In genomic region chr11:108268421-108269322, GRCm38 (mm10) we compare ENCODE assay signal across 9 mouse cellular contexts.
DNase-seq lines count a peak whose midpoint lies in the region; ATAC-seq and TF ChIP-seq lines count a peak whose summit lies in the region.
"Had no signal": no experiment of that assay in that cellular context is flagged by ENCODE, and none has a peak within 500 bp of the region (broad histone marks: within the 10 kb centered on the region; RNA-seq: fewer than 3 reads in every experiment).

No protein-coding gene starts in this region.

- H3K4me2 ChIP-seq in forebrain, embryonic 11.5 days (ENCODE audit: low read depth, low read length, severe bottlenecking), result no peak overlapping the region
- H3K4me2 ChIP-seq in forebrain, postnatal 0 days (ENCODE audit: low read depth), result no peak overlapping the region
- no peak overlapping the region for H3K4me2 ChIP-seq in midbrain, embryonic 11.5 days
- no peak overlapping the region for H3K4me2 ChIP-seq in limb, embryonic 12.5 days

- TF ChIP-seq CTCF in forebrain, postnatal 0 days (IDR thresholded peaks at IDR 0.05; ENCODE audit: low read depth), result no peak

- no peaks in the 10 kb centered on the region for H3K36me3 ChIP-seq in forebrain, embryonic 11.5 days (ENCODE audit: control insufficient read depth, insufficient read depth, low read length)
- no peaks in the 10 kb centered on the region for H3K36me3 ChIP-seq in forebrain, postnatal 0 days (ENCODE audit: insufficient read depth)
- H3K36me3 ChIP-seq in midbrain, embryonic 10.5 days, result no peaks in the 10 kb centered on the region
- no peaks in the 10 kb centered on the region for H3K36me3 ChIP-seq in midbrain, embryonic 11.5 days (ENCODE audit: control insufficient read depth, insufficient read depth, low read length)
- H3K36me3 ChIP-seq in limb, embryonic 12.5 days, result no peaks in the 10 kb centered on the region
- no peaks in the 10 kb centered on the region for H3K36me3 ChIP-seq in splenic B cell, adult 2 months (ENCODE audit: control insufficient read depth, insufficient read depth, low read length, poor library complexity, severe bottlenecking)

- ATAC-seq in forebrain, embryonic 11.5 days (replicated peaks; ENCODE audit: low FRiP score), result peak; percentile 78
- no peak for ATAC-seq in forebrain, postnatal 0 days
- ATAC-seq in midbrain, embryonic 11.5 days (ENCODE audit: low FRiP score), result no peak
- no peak for ATAC-seq in limb, embryonic 12.5 days (ENCODE audit: insufficient number of reproducible peaks, insufficient read depth, low FRiP score, low TSS enrichment, low read depth)
- ATAC-seq in activated CD4-positive, CD25-positive, alpha-beta regulatory T cell, adult 4 months, result no peak
- ATAC-seq: inflammation-experienced regulatory T-cells, adult 6 months had no signal

- peaks cover 8% of the 10 kb centered on the region; the same call in 1 of the 2 replicates for H3K4me1 ChIP-seq in forebrain, embryonic 11.5 days (replicated peaks; ENCODE audit: control insufficient read depth, insufficient read depth, low read length)
- H3K4me1 ChIP-seq in forebrain, postnatal 0 days (ENCODE audit: insufficient read depth), result peaks cover 17% of the 10 kb centered on the region; the same call in 1 of the 2 replicates
- peaks cover 35% of the 10 kb centered on the region for H3K4me1 ChIP-seq in midbrain, embryonic 10.5 days
- peaks cover 10% of the 10 kb centered on the region for H3K4me1 ChIP-seq in midbrain, embryonic 11.5 days (ENCODE audit: control insufficient read depth, insufficient read depth, low read length)
- peaks cover 41% of the 10 kb centered on the region for H3K4me1 ChIP-seq in limb, embryonic 12.5 days (replicated peaks)

- no peak overlapping the region for H3K4me3 ChIP-seq in forebrain, embryonic 11.5 days (ENCODE audit: low read depth, low read length)
- no peak overlapping the region for H3K4me3 ChIP-seq in forebrain, postnatal 0 days (ENCODE audit: low read depth, low read length)
- H3K4me3 ChIP-seq in midbrain, embryonic 10.5 days, result no peak overlapping the region
- H3K4me3 ChIP-seq in midbrain, embryonic 11.5 days (ENCODE audit: low read depth, low read length), result no peak overlapping the region
- no peak overlapping the region for H3K4me3 ChIP-seq in limb, embryonic 12.5 days (replicated peaks)

- no peak overlapping the region for H3K27ac ChIP-seq in forebrain, embryonic 11.5 days (ENCODE audit: low read depth, low read length)
- H3K27ac ChIP-seq in forebrain, postnatal 0 days (ENCODE audit: low read depth, low read length), result no peak overlapping the region
- 0 out of 2 replicates have a peak overlapping the region, but pooled peaks have one; percentile 42 for H3K27ac ChIP-seq in midbrain, embryonic 10.5 days (replicated peaks)
- H3K27ac ChIP-seq in midbrain, embryonic 11.5 days (ENCODE audit: low read depth, low read length), result no peak overlapping the region
- H3K27ac ChIP-seq in limb, embryonic 12.5 days, result peak overlapping the region; percentile 71

- no peak overlapping the region for H3K9ac ChIP-seq in forebrain, embryonic 11.5 days (ENCODE audit: low read length)
- H3K9ac ChIP-seq in forebrain, postnatal 0 days, result no peak overlapping the region
- H3K9ac ChIP-seq in midbrain, embryonic 11.5 days (ENCODE audit: low read length), result no peak overlapping the region
- no peak overlapping the region for H3K9ac ChIP-seq in limb, embryonic 12.5 days (replicated peaks)

- DNase-seq in forebrain, embryonic 11.5 days (ENCODE audit: low spot score), result no peak
- DNase-seq in forebrain, postnatal 0 days, result no peak
- DNase-seq in midbrain, embryonic 10.5 days (ENCODE audit: low spot score), result no peak
- DNase-seq in midbrain, embryonic 11.5 days (ENCODE audit: low spot score, missing footprints), result no peak
- peak; percentile 62 for DNase-seq in splenic B cell, adult 2 months (ENCODE audit: low read depth, low spot score)
- no peak for DNase-seq in frontal cortex, postnatal 14 days (ENCODE audit: low spot score in 2 of 2)

- H3K27me3 ChIP-seq in forebrain, embryonic 11.5 days (ENCODE audit: control insufficient read depth, insufficient read depth, low read length), result no peaks in the 10 kb centered on the region; the same call in 1 of the 2 replicates
- no peaks in the 10 kb centered on the region for H3K27me3 ChIP-seq in forebrain, postnatal 0 days (ENCODE audit: insufficient read depth, low read length)
- peaks cover 7% of the 10 kb centered on the region for H3K27me3 ChIP-seq in midbrain, embryonic 10.5 days (ENCODE audit: low read depth, poor library complexity, severe bottlenecking)
- H3K27me3 ChIP-seq in midbrain, embryonic 11.5 days (ENCODE audit: control insufficient read depth, insufficient read depth, low read length), result no peaks in the 10 kb centered on the region
- no peaks in the 10 kb centered on the region for H3K27me3 ChIP-seq in limb, embryonic 12.5 days
- H3K27me3 ChIP-seq in splenic B cell, adult 2 months (ENCODE audit: control insufficient read depth, insufficient read depth, low read length, poor library complexity, severe bottlenecking), result no peaks in the 10 kb centered on the region

- H3K9me3 ChIP-seq in forebrain, embryonic 11.5 days (ENCODE audit: control insufficient read depth, low read length), result no peaks in the 10 kb centered on the region
- no peaks in the 10 kb centered on the region for H3K9me3 ChIP-seq in forebrain, postnatal 0 days (ENCODE audit: low read length)
- H3K9me3 ChIP-seq in midbrain, embryonic 10.5 days (replicated peaks), result no peaks in the 10 kb centered on the region
- no peaks in the 10 kb centered on the region for H3K9me3 ChIP-seq in midbrain, embryonic 11.5 days (ENCODE audit: control insufficient read depth, low read length)
- no peaks in the 10 kb centered on the region for H3K9me3 ChIP-seq in limb, embryonic 12.5 days

- 54% methylated on average over 12 of the region's 12 CpGs for WGBS in forebrain, embryonic 11.5 days
- 62% methylated on average over 12 of the region's 12 CpGs for WGBS in forebrain, postnatal 0 days
- 58% methylated on average over 12 of the region's 12 CpGs for WGBS in midbrain, embryonic 10.5 days
- WGBS in midbrain, embryonic 11.5 days, result 51% methylated on average over 12 of the region's 12 CpGs
- WGBS in limb, embryonic 12.5 days, result 60% methylated on average over 12 of the region's 12 CpGs

Comparison
In these comparisons a context has a peak if more than half of its experiments do, and no peak if none do; other contexts are left out.
1. H3K27ac ChIP-seq: peak in midbrain, embryonic 10.5 days (single experiment) and limb, embryonic 12.5 days (single experiment); none in forebrain, embryonic 11.5 days (single experiment), forebrain, postnatal 0 days (single experiment) and midbrain, embryonic 11.5 days (single experiment).